Mouse (Mus musculus) frontal cortex, postnatal 36 days (tissue): ENCODE results near the gene Siva1.

Experiments
- DNase-seq, 2 experiments: peaks; one replicate each; pipeline ENCODE4 v3.0.0; 2022; ENCODE audit warnings: low spot score in 2 of 2

Siva1 gene

GRCm38 (mm10) chr12:112659109-112659508 lies 14.6 kb downstream of the Siva1 start:
- peak in 1 of 2 experiments; percentile 58 for DNase-seq

GRCm38 (mm10) chr12:112660576-112661326 lies 16.3 kb downstream of the Siva1 start:
- DNase-seq, result no peak

- no peak for DNase-seq
Observed at GRCm38 (mm10) chr12:112661327-112661605, 16.8 kb downstream of the Siva1 start.

DNA sequence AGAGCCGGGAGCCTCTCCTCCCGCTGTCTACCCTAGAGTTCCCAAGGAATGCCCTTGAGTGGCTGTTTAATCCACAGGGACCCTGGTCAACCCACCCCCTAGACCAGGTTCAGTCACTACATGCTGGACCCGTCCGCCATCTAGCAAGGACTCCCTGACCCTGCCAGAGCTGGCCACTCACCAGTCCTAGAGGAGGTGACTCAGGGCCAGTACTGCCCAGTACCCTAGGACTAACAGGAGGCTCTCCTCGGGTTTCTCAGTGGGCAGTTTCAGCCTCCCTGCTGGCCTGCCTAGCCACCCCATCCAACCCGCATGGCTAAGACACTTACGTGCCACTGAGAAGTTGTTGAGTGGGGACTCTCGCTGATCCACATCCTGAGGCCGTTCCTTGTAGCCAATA lies 17.4 kb downstream of the Siva1 start:
- DNase-seq, result no peak

DNA sequence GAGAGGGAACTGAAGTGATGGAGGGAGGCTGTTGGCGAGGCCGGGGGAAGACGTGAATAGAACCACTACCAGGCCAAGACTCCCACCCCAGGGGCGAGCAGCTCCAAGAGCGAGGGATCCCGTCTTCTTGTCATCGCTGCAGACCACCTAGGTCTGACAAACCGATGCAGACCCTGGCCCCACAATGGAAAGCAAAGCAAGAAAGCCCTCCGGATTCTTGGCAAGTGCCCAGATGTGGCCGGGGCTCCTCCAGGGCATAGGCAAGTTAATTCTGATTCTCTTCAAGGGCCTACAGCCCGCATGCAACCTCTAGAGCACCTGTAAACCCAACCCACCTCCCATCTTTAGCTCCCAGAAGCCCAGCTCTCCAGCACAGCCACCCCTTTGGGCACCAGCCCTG lies 18.8 kb downstream of the Siva1 start:
- no peak for DNase-seq

GRCm38 (mm10) chr12:112663716-112664115 lies 19.2 kb downstream of the Siva1 start:
- DNase-seq, result no peak

DNA sequence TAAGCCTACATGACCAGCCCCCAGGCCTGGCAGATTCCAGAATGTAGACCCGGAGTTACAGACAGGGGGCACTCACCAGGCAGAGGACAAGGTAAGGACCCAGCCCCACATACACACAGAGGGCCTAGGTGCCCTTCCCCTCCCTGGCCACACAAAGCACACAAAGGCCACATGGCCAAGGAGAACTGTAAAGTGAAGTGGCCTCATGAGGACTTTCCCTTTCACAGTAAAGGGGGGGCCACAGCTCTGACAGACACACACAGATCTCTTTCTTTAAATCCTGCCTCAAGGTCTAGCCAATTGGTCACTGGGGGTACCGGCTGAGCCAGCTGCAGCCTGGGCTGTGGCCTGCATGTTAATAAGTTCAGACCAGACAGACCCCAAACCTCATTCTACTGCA lies 19.6 kb downstream of the Siva1 start:
- no peak for DNase-seq

DNA sequence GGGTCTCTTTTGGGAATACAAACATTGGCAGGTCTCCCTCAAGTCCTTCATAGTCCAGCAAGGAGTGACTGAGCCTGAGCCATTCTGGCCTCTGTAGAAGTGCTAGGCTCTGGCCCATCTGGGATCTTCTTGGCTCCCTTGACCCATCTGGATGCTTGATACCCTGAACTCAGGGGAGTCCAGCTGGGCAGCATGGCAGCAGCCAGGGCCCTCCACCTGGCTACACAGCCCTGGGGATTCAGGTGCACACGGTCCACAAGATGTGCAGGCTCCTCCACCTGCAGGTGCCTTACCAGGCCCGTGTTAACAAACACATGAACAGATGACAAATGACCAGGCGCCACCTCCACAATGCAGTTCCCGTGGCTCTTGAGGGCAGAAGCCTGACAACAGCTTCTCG lies 20.2 kb downstream of the Siva1 start:
- no peak for DNase-seq

GRCm38 (mm10) chr12:112665445-112665844 lies 21.0 kb downstream of the Siva1 start:
- peak; percentile 74 to 77 for DNase-seq

DNA sequence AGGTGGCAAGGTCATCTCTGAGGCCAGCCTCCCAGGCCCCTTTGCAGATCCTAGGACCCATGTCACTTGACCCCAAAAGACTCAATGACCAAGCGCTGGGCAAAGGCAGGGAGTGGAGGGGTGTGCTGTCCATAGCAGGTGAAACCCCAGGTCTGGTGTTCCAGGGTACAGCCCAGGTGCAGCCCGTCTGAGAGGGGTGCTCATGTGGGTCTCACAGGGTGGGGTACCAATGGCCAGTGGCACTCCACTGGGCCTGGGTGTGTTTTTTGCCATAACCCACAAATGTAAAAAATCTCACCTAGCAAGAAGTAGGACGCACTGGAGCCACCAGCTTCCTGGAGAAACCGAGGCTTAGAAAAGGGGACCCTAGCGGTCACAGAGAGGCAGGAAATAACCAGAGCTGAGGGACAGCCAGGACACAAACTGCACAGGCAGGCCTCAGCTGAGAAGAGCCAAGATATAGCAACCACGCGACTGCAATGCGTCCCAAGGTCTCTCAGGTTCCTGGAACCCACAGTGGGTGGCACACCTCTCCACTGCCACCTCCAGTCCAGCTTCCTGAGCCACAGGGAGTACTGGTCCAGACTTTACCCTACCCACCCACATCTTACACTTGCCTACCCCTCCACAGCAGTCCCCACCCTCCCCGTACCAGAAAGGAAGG lies 21.5 kb downstream of the Siva1 start:
- DNase-seq, result no peak

- no peak for DNase-seq
Observed at GRCm38 (mm10) chr12:112667619-112668297, 23.3 kb downstream of the Siva1 start.

- DNase-seq, result no peak
Observed at GRCm38 (mm10) chr12:112670718-112671393, 26.4 kb downstream of the Siva1 start.

- DNase-seq, result no peak
Observed at GRCm38 (mm10) chr12:112671891-112672290, 27.4 kb downstream of the Siva1 start.

GRCm38 (mm10) chr12:112672744-112673575 lies 28.5 kb downstream of the Siva1 start:
- DNase-seq, result no peak

GRCm38 (mm10) chr12:112673576-112674091 lies 29.2 kb downstream of the Siva1 start:
- DNase-seq, result no peak

DNA sequence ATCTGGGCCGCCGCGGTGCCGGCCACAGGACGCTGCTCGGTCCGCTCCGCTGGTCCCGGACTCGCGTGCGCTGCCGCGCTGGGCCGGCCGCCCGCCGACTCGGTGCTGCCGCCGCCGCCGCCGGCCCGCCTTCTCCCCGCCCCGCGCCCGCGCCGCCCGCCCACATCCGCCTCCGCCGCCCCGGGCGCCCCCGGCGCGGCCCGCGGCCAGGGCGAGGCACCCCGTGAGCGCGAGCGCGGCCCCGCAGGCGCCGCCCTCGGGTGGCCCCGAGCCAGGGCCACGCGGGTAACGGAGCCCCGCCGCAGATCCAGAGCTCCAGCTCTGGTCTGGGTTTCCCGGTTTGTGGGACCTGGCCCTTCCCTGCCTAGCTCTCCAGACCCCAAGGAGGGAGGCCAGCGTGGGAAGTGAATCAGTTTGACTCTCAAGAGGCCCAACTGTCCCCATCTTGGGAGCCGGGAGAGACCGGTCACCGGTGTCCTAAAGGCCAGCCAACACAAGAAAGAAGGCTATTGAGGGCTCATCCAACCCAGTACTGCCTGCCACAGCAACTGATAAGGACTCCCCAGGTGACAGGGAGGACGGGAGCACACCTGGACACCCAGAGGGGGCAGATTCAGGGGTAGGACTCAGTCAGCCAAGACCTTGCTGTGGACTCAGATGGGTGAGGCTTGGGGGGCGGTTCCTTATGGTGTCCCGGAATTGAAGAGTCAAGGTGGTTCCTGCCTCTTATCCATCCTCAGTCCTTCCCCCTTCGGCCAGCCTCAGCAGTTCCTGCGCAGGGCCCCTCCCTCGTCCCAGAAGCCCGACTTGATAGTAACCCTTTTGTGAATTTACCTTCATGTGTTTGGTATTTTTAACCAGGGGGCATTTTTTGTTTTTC lies 29.9 kb downstream of the Siva1 start, which contains the start of gene Akt1:
Gene Akt1 (minus strand): TSS at position 753 of the 880 bp plus-strand sequence.
- DNase-seq, result peak in 1 of 2 experiments; percentile 46

GRCm38 (mm10) chr12:112675245-112676035 lies 31.0 kb downstream of the Siva1 start:
- DNase-seq, result peak; percentile 68 to 80

DNA sequence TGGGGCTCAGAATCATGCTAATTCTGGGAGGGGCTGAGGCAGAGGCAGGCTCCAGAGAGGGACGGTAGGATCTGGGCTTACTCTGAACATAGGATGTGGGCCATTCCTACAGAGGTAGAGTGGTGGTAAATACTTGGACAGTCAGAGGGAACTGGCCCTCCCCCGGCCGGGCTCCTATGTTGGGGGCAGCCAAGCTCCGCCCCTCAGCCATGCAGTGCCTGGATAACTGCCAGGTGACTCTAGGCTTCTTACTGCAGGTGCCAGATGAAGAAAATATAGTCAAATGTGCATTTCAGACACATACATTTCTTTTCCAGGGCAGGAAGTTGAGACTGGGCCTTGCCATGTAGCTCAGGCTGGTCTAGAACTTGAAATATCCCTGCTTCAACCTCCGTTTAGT lies 32.6 kb downstream of the Siva1 start:
- no peak for DNase-seq

GRCm38 (mm10) chr12:112677943-112678554 lies 33.6 kb downstream of the Siva1 start:
- DNase-seq, result no peak
